Mouse (Mus musculus): ENCODE data around the gene Syp. TPM values are rescaled to one million over a fixed set of nuclear protein-coding genes. Genes with fewer than 3 reads are reported as not detected.

Syp gene
- polyA plus RNA-seq, 1 experiment from 2014 or later = 0.55 TPM

- no peak for DNase-seq (ENCODE audit: low spot score)
These were observed 24.7 kb downstream of the Syp start for GRCm38 (mm10) chrX:7662936-7663335.

GRCm38 (mm10) chrX:7664791-7665190 lies 26.5 kb downstream of the Syp start:
- DNase-seq (ENCODE audit: low spot score) = no peak

- DNase-seq (ENCODE audit: low spot score) = no peak
These were observed 27.6 kb downstream of the Syp start for GRCm38 (mm10) chrX:7665739-7666502.

GRCm38 (mm10) chrX:7670390-7670881 lies 32.2 kb downstream of the Syp start:
- DNase-seq (ENCODE audit: low spot score) = peak; percentile 63

- no peak for DNase-seq (ENCODE audit: low spot score)
These were observed 32.8 kb downstream of the Syp start, which contains the start of gene Plp2 for GRCm38 (mm10) chrX:7670921-7671623. TSS of gene Plp2 (minus strand) at chrX:7671390.

GRCm38 (mm10) chrX:7672739-7673138 lies 34.5 kb downstream of the Syp start:
- no peak for DNase-seq (ENCODE audit: low spot score)

- peak; percentile 54 for DNase-seq (ENCODE audit: low spot score)
These were observed 35.5 kb downstream of the Syp start for GRCm38 (mm10) chrX:7673578-7674281.

GRCm38 (mm10) chrX:7674284-7675000 lies 36.2 kb downstream of the Syp start:
- DNase-seq (ENCODE audit: low spot score) = peak; percentile 29

GRCm38 (mm10) chrX:7675001-7675380 lies 36.7 kb downstream of the Syp start:
- DNase-seq (ENCODE audit: low spot score) = no peak

GRCm38 (mm10) chrX:7678986-7679385 lies 40.7 kb downstream of the Syp start:
- no peak for DNase-seq (ENCODE audit: low spot score)

GRCm38 (mm10) chrX:7679405-7680056 lies 41.3 kb downstream of the Syp start:
- DNase-seq (ENCODE audit: low spot score) = peak; percentile 91

- no peak for DNase-seq (ENCODE audit: low spot score)
These were observed 41.8 kb downstream of the Syp start for GRCm38 (mm10) chrX:7680057-7680412.

GRCm38 (mm10) chrX:7680864-7681263 lies 42.6 kb downstream of the Syp start, which contains the start of gene Magix:
TSS of gene Magix (minus strand) at chrX:7681251.
- no peak for DNase-seq (ENCODE audit: low spot score)

GRCm38 (mm10) chrX:7688321-7688720 lies 50.0 kb downstream of the Syp start:
- no peak for DNase-seq (ENCODE audit: low spot score)

GRCm38 (mm10) chrX:7690486-7690885 lies 52.2 kb downstream of the Syp start:
- DNase-seq (ENCODE audit: low spot score) = no peak

- DNase-seq (ENCODE audit: low spot score) = peak; percentile 19
These were observed 54.6 kb downstream of the Syp start for GRCm38 (mm10) chrX:7692862-7693261.

- no peak for DNase-seq (ENCODE audit: low spot score)
These were observed 58.2 kb downstream of the Syp start for GRCm38 (mm10) chrX:7696520-7696919.

- DNase-seq (ENCODE audit: low spot score) = peak; percentile 89
These were observed 58.7 kb downstream of the Syp start, which contains the start of gene Gpkow for GRCm38 (mm10) chrX:7696954-7697381. TSS of gene Gpkow (plus strand) at chrX:7697131.
